Mouse (Mus musculus) heart, postnatal 14 days (tissue): ENCODE data around the gene Cd93. TPM values are rescaled to one million over a fixed set of nuclear protein-coding genes. Genes with fewer than 3 reads are reported as not detected.

Experiments
- DNase-seq, 2 experiments: peaks; one replicate each; pipeline ENCODE4 v3.0.0; 2021 to 2022
- intact Hi-C: fragments of 180-260 bp; cut with DNase I; formaldehyde crosslinking; loops from one replicate; pipeline ENCODE4 v1.15.1; 2025
- long read RNA-seq, 2 experiments: library from polyadenylated mRNA; stranded (forward); transcript quantifications; one replicate each; pipeline ENCODE4 v2.0.0; 2021
- total RNA-seq, 2 experiments: library from RNA; stranded (reverse); gene quantifications; 2 replicates each; pipeline ENCODE4 v1.2.3; 2021

The Cd93 gene
- 100 to 1,000 TPM; 123 to 126 TPM for total RNA-seq
- long read RNA-seq, experiment 1, full-length matches to known transcripts, result 16 of 30 reads
- long read RNA-seq, experiment 1, partial matches to known transcripts, result 0 of 30 reads
- long read RNA-seq, experiment 1, other reads (novel, unspliced or antisense), result 14 of 30 reads
- long read RNA-seq, experiment 2, full-length matches to known transcripts, result 15 of 29 reads
- long read RNA-seq, experiment 2, partial matches to known transcripts, result 0 of 29 reads
- long read RNA-seq, experiment 2, other reads (novel, unspliced or antisense), result 14 of 29 reads

DNA sequence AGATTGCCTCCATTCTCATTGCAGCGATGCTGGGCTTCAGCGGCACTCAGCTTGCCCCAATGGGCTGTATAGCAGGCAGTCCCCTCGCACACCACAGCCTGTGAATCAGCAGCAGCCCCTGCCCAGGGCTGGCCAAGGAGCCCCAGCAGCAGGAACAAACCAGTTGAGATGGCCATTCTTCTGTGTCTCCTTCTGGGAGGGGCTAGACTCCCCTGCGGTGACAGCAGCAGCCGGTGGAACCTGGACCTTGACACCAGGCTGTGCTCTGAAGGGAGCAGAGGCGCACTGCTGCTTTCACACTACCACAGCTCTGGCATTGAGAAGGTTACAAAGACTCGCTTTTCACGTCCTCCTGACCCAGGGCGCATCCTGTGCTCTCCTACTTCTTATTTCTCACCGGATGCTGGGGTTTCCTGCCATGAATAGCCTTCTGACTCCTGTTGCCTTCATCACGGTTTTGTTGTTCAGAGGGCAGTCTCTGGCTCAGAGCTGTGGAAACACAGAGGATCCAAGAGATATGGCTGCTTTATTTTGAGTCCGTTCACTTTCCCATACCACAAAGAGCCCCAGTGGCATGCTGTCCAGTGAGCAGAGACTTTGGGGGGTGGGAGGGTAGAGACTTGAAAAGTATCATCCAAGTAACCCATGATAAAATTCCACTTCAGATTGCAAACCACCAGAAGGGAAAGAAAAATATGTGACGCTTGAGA is at the start of gene Cd93:
Gene Cd93, minus strand, starts transcription at position 315 of the 710 bp plus-strand sequence.
- peak; percentile 51 to 63 for DNase-seq
- intact Hi-C loops, result loop anchor here (5.0 kb wide), 2 partner anchors 34 to 79 kb away; no protein-coding TSS in a partner anchor

DNA sequence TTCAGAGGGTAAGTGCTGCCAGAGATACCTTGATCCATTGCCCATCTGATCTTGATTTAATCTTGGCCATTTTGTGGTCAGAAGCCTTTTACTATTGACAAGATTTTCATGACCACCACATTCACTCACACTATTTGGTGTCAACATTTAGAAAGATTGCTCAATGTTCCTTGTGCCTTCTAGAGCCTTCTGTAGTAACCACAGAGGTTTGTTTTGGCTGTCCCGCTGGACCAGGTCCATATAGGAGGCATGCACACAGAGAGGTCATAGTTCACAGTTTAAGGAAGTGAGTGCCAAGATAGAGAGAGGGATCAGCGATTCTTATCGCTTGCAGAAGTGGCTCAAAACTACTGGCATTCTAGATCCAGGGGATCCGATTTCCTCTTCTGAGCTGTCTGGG is 48.7 kb upstream of the Cd93 start:
- no peak for DNase-seq
- intact Hi-C loops, result no loop called here

DNA sequence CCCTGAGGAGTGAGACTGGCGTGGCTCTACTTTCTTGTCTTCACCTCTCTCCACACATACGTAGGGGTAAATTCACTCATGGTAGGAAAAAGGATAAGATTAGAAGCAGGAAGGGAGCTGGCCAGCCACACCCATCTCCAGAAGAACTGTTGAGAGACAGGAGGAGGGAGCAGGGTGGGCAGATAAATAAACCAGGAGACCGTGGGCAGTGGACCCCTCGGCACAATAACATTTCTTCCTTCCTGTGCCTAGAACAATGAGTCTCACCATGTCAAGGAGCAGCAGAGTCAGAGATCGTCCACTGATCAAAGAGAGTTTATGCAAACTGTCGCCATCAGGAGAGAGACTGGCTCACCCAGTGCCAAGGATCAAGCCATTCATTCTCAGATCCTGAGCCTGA is 46.8 kb upstream of the Cd93 start:
- no peak for DNase-seq
- intact Hi-C loops, result no loop called here

DNA sequence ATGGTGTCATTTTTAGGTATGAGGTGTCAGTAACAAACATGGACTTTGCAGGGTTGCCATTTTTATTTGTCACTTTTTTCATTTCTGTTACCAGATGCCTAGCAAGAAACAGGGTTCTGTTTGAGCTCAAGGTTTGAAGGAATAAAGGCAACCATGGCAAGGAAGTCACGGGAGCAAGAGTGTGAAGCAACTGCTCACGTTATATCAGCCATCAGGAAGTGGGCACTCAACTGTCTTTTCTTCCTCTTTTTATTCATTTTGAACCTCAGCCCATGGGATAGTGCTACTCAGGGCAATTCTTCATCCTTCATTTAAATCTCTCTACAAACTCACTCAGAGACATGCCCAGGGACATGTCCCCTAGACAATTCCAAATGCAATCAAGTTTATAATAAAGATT is 45.5 kb upstream of the Cd93 start:
- DNase-seq, result no peak

DNA sequence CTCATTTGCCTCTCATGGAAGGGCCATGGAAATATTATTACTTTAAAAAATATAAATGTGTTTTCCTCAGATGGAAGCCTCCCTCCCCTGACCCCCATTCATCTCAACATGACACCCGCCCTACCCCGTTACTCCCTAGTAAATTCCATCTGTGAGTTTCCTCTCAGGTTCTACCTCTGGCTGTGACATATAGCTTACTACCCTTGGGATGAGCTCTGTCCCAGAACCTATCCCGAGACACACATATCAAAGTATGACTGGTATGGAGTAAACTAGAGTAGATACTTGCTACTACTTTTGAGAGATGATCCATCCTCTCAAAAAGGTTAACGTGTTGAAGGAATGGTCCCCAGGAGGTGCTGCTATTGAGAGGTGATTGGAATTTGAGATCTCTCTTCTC is 42.2 kb upstream of the Cd93 start:
- DNase-seq, result no peak
- intact Hi-C loops, result no loop called here

More for the DNA sequence above, 45.5 kb upstream of the Cd93 start:
- intact Hi-C loops, result no loop called here

DNA sequence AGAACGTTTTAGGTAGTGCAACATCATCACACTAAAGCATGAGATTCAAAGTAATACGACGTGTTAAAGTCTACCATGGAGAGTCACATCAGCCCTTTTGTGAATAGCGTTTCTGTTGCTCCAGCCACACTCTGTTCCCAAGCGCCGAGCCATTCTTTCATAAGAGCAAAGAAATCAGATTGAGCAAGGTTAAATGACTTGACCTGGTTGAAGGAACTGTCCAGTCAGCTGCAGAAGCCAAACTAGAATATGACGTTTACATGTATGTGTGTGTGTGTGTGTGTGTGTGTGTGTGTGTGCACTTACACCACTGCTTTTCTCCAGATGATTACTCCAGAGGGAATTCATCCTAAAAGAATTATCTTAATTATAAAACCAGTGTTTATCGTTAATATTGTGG is 37.0 kb upstream of the Cd93 start:
- intact Hi-C loops, result no loop called here
- no peak for DNase-seq

DNA sequence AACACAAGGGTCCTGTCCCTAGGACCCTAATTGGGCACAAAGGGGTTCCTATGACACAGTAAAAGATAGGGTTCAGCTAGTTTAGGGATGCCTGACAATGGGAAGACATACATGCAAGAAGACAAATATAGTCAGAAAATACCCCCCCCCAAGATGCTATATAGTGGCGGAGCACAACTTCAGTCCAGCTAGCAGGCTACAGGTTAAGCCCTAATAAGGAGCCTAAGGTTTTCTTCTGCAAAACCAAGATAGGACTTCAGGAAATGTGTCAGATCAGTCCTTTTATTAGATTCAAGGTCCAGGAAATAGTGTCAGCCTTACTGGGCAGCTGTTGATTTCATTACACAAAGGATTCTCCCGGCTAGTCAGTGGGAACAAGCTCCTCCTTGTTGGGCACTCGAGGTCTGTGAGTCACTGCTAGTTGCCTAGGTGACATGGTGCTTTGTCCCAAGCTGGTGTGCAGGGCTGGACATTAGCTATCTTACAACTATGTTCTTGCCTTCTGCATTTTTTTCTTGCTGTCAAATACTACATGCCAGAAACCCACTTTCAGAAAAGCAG is 34.9 kb upstream of the Cd93 start:
- intact Hi-C loops, result loop anchor here (5.0 kb wide), 1 partner anchor 36 kb away; the partner anchor contains the start of gene Cd93
- peak; percentile 70 to 73 for DNase-seq

DNA sequence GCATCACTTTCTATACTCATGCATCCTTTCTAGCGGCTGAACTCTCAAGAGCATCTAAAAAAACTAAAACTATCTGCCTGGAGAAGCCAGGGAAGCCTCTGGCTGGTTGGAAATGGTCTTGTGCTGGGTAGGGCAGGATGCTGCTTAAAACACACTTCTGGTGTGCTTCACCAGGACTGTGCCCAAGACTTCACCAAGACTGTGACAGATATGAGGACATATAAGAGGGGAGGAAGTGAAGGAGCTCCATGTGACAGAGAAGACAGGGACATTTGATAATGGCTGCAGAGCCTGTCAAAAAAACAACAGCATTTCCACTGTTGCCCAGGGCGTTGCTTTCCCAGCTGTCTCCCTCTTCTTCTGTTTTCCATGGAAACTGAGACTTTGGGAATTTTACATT is 34.0 kb upstream of the Cd93 start:
- intact Hi-C loops, result loop anchor here (5.0 kb wide), 1 partner anchor 35 kb away; the partner anchor contains the start of gene Cd93
- no peak for DNase-seq

DNA sequence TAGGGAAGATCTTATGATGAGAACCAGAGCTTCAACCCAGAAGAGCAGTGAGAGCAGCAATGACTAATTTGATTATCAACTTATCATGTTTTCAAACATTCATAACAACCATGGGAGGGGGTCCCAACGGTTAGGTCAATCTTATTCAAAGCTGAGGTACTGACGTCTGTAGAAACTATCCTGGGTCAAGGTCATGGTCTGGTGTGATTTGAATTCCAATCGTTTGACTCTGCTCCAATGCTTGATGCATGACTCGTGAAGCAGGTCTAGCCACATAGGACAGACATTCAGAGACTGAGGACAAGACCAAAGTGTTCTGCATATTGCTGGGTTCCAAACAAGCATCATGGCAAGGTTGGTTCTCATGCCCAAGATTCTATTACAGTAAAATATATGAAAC is 33.2 kb upstream of the Cd93 start:
- intact Hi-C loops, result loop anchor here (5.0 kb wide), 1 partner anchor 34 kb away; the partner anchor contains the start of gene Cd93

DNA sequence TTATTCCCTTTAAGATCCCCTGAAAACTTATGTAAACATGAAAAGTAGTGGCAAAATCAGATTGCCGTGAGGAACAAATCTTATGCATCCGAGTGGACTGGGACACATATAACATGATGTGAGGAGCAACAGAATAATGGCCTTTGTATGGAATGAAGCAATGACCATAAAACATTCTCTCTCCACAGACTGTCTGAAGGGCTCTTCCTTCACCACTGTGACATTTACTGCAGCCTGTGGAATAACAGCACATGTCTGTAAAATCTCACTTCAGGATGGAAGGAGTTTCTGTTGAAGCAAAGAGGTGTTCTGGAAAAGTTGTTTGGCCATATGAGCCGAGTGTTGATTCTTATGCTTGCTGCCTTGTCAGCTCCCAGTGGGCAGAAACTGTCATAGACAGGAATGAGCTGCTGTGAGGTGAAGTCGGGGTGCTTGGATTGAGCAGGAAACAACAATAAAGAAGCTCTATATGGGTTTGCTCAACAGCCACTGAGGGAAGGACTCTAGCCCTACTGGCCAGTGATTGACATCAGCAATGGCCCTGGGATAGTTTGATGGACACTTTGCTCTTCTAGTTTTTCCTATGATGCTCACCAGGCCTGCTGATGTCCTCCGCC is 32.6 kb upstream of the Cd93 start:
- intact Hi-C loops, result loop anchor here (5.0 kb wide), 1 partner anchor 34 kb away; the partner anchor contains the start of gene Cd93

More for the DNA sequence above, 33.2 kb upstream of the Cd93 start:
- DNase-seq, result no peak

DNA sequence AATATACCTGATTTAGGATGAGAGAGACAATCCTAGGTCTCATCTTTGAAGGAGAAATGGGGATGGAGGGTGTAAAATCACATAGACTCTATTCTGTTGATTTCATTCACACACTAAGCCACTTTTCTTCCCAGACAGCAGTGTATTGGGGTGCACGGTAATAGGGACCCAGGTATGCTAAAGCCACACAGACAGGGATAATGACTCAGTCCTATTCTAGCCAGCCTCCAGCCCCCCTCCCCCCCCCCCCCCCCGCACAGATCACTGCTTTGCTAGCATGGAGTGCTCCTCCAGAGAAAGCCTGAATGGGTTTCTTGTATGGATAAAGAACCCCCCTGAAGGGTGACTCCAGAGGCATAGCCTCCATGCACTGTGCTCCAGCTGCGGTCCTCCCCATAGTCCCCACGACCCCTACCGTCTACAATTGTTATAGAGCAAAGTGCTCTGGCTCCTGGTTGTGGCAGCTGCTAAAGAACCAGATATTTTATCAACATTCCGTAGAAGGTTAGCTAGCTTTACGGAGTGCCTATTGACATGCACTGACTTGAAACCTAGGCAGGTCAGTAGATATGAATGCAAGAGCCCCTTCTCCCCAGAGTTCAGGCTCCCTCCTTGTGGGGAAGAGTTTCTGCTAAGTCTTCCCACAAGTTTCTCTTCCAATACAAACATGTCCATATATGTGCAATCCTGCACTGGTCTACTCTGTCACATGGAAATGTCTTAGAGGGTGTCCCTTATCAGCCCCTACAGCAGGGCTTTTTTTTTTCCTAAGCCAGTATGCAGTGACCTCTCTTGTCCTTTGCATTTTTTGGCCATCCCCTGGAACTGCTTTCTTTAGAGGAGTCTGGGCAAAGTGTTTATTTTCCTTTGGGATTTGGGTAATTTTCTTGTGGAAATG is 26.2 kb upstream of the Cd93 start:
- intact Hi-C loops, result loop anchor here (5.0 kb wide), 1 partner anchor 63 kb away; no protein-coding TSS in a partner anchor
- no peak for DNase-seq

More for the DNA sequence above, 32.6 kb upstream of the Cd93 start:
- no peak for DNase-seq

DNA sequence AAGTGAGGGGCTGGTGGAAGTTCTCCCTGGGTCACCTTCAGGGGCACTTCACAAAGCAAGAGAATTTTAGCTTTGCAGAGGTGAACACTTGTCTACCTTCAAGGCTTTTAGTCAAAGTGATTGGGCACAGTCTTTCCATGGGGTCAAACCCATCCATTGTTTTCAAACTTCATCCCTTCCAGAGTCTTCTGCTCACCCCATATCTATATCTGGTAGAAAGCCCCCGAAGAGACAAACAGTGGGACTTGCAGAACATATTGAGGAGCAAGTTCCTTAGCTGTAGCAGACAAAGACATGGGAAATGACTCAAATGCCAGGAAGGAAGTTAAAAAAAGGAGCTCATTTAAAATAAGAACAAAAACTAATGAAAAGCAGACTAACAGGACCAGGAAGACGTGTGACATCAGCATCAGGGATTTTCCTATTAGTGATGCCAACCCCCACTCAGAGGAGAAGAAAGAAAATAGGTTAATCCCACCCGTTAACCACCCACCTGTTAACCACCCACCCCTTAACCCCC is 24.6 kb upstream of the Cd93 start:
- DNase-seq, result no peak
- intact Hi-C loops, result no loop called here

DNA sequence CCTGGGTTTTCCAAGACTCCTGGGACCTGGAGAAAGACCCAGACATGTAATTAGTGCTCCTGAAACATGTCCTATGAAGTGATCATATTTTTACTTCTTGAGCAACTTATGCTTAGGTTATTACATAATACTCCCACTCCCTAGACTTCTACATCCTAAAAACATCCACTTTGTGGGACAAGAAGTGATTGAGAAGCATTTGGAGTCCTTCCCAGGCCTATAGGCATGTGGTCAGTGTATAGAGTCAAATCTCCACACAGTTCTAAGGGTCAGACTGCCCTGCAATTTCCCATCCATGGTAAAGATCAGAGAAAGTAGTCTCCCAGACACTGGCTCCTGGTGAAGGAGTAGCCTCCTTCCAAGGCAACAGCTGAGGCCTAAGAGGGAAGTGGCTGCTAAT is 12.0 kb upstream of the Cd93 start:
- DNase-seq, result no peak
- intact Hi-C loops, result no loop called here

DNA sequence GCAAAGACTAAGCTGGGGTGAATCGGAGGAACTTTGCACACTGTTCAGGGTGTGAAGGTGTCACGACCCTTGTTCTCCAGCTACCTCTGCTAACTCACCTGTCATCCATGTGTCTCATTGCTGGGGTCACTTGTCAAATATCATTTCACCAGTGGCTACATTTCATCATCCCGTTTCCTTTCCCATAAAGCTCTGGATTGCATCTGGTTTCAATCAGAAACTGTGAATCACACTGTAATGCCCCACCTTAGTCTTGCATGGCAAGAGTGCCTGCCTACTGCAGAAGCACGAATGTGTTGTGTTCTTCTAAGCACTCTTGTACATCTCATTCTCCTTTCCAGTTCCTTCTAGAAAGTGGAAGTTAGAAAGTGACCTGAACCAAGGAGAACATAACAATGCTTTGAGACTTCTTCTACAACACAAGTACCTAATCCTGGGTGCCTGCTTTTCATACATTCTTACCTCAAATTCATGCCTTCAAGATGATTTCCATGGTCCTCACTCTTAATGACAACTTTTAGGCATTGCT is 10.7 kb upstream of the Cd93 start:
- no peak for DNase-seq
- intact Hi-C loops, result no loop called here

DNA sequence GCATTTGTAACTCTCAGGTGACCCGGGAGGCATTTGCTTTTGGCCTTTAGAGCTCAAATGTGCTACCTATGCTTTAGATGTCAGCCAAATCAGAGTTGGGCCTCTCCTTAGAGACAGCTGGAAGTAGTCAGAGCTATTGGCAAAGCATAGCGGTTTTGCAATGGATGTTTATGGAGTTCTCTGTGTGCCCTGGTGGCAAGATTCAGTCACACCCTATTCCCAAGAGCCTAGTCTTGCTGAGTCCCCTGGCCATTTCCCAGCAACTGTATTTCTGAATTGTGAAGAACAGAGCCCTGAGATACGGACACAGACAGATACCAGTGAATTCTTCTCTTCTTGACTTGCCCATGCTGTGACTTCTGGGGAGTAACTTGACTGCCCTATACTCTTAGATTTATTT is 9.7 kb upstream of the Cd93 start:
- intact Hi-C loops, result no loop called here
- no peak for DNase-seq

DNA sequence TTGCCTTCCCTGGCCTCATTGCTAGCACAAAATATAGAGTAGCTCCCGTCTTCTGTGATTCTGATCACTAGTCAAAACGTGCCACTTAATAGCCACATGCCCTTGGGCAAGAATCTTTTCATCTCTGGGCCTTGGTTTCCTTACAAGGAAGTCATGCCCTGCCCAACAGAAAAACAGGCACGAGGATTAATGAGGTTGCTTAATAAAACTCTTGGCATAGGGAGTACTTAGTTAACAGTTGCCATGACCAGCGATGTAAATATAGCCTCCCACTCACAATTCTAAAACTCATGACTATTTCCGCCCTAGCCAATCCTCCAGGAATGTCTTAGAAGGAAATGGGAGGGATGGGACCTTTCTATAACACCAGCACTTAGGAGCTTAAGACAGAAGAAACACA is 8.1 kb upstream of the Cd93 start:
- intact Hi-C loops, result no loop called here
- DNase-seq, result no peak

DNA sequence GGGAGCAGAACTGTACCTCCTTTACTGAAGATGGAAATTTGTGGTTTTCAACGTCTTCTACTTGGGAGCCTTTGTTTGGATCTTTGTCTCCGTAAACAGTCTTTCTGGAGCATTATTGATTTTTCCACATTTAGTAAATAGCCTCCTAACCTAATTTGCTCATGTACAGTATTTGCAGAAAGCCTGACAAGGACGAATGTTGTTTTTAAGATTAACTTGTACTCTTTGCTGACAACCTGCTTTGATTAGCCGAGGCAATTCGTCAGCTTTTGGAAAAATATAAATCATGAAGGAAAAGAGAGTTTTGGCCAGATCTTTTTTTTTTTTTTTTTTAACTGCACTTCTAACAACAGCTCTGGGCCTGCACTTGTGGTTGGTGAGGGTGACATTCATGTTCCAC is 7.3 kb upstream of the Cd93 start:
- no peak for DNase-seq
- intact Hi-C loops, result no loop called here

DNA sequence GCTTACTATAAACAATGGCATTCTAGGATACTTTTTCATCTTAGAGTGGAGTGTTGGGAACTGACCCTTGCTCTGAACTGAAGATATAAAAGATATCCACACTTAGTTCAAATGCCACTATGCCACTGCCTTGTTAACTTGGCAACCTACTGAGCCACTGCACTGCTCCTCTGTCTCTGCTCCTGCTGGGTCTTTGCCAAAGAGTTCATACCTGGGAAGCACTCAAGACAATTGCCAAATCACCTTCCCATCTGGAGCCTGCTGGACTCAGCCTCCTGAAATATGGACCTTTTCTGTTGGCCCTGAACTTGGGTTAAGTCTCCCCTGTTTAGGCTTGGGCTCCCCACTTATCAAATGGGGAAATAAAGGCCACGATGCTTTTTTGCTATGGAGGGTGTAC is 6.3 kb upstream of the Cd93 start:
- no peak for DNase-seq
- intact Hi-C loops, result no loop called here

DNA sequence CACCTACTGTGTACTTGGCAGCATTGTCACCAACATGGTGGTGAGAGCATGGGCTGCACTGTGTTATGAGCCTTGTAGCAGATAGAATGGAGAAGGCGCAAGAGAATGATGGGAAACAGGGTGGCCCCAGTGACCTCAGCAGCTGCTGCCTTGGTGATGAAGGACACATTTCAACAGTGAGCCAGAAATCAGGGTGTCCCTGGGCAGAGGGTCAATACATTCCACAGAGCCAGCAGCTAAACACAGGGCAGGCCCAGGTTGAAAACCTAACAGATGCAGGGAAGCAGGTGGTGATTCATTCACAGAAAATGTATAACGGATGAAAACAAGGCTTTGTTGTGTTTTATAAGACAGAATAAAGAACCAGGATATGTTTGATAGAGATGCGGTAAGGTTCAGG is 3.1 kb upstream of the Cd93 start:
- no peak for DNase-seq
- intact Hi-C loops, result no loop called here

DNA sequence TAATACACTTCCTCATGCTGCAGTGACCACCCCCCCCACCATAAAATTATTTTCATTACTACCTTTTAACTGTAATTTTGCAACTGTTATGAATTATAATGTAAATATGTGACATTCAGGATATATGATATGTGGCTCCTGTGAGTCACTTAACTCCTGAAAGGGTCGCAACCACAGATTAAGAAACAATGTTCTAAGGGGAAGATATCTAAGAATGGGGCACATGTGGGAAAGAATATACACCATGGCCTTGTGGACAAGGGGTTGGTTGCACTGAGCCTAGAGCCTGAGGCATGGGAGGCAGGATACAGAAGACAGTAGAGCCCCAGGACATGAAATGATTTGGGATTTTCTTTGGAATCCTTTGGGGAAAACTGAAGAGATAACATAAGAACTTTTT is 2.3 kb upstream of the Cd93 start:
- no peak for DNase-seq
- intact Hi-C loops, result no loop called here
